Mouse (Mus musculus) lung, postnatal 25 days (tissue): ENCODE measurements around the gene Fbxo48.

Experiments used
- DNase-seq: peaks from one replicate; pipeline ENCODE4 v3.0.0; 2022; ENCODE audit warnings: low spot score

The Fbxo48 gene

GRCm38 (mm10) chr11:16950976-16951760 is at the start of gene Fbxo48:
Fbxo48 (plus strand) TSS chr11:16951375.
- peak; percentile 98 for DNase-seq

- peak; percentile 8 for DNase-seq
These were observed 46.7 kb upstream of the Fbxo48 start for GRCm38 (mm10) chr11:16904302-16905011.

- no peak for DNase-seq
These were observed 46.2 kb upstream of the Fbxo48 start for GRCm38 (mm10) chr11:16905012-16905332.

GRCm38 (mm10) chr11:16906530-16906929 is 44.6 kb upstream of the Fbxo48 start:
- no peak for DNase-seq

GRCm38 (mm10) chr11:16907517-16908129 is 43.6 kb upstream of the Fbxo48 start:
- DNase-seq: no peak

GRCm38 (mm10) chr11:16914756-16915155 is 36.4 kb upstream of the Fbxo48 start:
- no peak for DNase-seq

GRCm38 (mm10) chr11:16915850-16916249 is 35.3 kb upstream of the Fbxo48 start:
- DNase-seq: no peak

- no peak for DNase-seq
These were observed 33.7 kb upstream of the Fbxo48 start for GRCm38 (mm10) chr11:16917512-16917911.

- DNase-seq: no peak
These were observed 19.0 kb upstream of the Fbxo48 start for GRCm38 (mm10) chr11:16932159-16932558.

GRCm38 (mm10) chr11:16935577-16936236 is 15.5 kb upstream of the Fbxo48 start:
- DNase-seq: no peak

GRCm38 (mm10) chr11:16941103-16941793 is 9.9 kb upstream of the Fbxo48 start:
- no peak for DNase-seq

- no peak for DNase-seq
These were observed 9.2 kb upstream of the Fbxo48 start for GRCm38 (mm10) chr11:16941973-16942452.

GRCm38 (mm10) chr11:16943016-16943415 is 8.2 kb upstream of the Fbxo48 start:
- no peak for DNase-seq

- peak; percentile 36 for DNase-seq
These were observed 2.4 kb upstream of the Fbxo48 start for GRCm38 (mm10) chr11:16948756-16949155.

GRCm38 (mm10) chr11:16950226-16950975 is 774 bp upstream of the Fbxo48 start:
- DNase-seq: no peak

GRCm38 (mm10) chr11:16951761-16952010 is 511 bp downstream of the Fbxo48 start:
- DNase-seq: no peak

GRCm38 (mm10) chr11:16956115-16956862 is 5.1 kb downstream of the Fbxo48 start:
- DNase-seq: no peak

GRCm38 (mm10) chr11:16957030-16957429 is 5.9 kb downstream of the Fbxo48 start:
- no peak for DNase-seq

GRCm38 (mm10) chr11:16958520-16958919 is 7.3 kb downstream of the Fbxo48 start:
- no peak for DNase-seq

GRCm38 (mm10) chr11:16967806-16968205 is 16.6 kb downstream of the Fbxo48 start:
- peak; percentile 41 for DNase-seq

GRCm38 (mm10) chr11:16969650-16970049 is 18.5 kb downstream of the Fbxo48 start:
- peak; percentile 21 for DNase-seq
